Mouse (Mus musculus): ENCODE data around the gene Gli3.

GRCm38 (mm10) chr13:15724723-15725122, 261.7 kb downstream of the Gli3 start:
- no peak for TF ChIP-seq CTCF (IDR thresholded peaks at IDR 0.05; ENCODE audit: control insufficient read depth, insufficient read depth, low read length)
- no peak for TF ChIP-seq POLR2A (IDR thresholded peaks at IDR 0.05; ENCODE audit: borderline replicate concordance, control insufficient read depth, low read depth, low read length)
